8 mouse cellular contexts compared by ENCODE assay signal in the genomic region with DNA sequence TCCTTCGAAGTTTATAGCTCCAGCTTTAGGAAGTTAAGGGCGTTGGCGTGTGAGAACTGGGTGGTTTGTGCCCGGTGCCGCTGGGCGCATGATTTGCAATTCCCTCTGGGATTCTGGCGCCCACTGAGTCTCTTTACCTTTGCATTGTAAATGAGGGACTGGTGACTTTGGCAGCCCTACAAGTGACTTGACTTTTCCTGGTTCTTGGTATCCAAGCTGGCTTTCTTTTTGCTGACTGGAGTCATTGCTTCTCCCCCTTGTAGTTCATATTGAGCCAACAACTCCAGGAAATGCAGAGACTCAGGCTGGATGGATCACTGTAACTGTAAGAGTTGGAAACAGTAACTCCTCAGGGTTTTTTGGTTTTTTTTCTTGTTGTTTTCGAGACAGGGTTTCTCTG. TPM values are rescaled to one million over a fixed set of nuclear protein-coding genes. Genes with fewer than 3 reads are reported as not detected.
DNase-seq lines count a peak whose midpoint lies in the region; ATAC-seq and TF ChIP-seq lines count a peak whose summit lies in the region.

No protein-coding gene starts in this region.

- H3K27ac ChIP-seq in heart, adult 2 months: peak overlapping the region; percentile 98
- peak overlapping the region; percentile 99 for H3K27ac ChIP-seq in heart, embryonic 13.5 days (replicated peaks)
- H3K27ac ChIP-seq in neural tube, embryonic 14.5 days (ENCODE audit: low read depth, low read length): peak overlapping the region; percentile 96

- DNase-seq in heart, adult 2 months: peak; percentile 38 to 41
- no peak for DNase-seq in heart, postnatal 36 days
- peak; percentile 76 for DNase-seq in ZHBTc4 (ENCODE audit: low read depth, low spot score)
- DNase-seq in kidney, postnatal 36 days: peak; percentile 54 to 69
- DNase-seq in ovary, postnatal 14 days (ENCODE audit: low spot score): no peak

- TF ChIP-seq POLR2A in heart, adult 2 months (IDR thresholded peaks at IDR 0.05; ENCODE audit: insufficient read depth, low read depth, low read length): no peak

- peak overlapping the region; percentile 50 for H3K9ac ChIP-seq in heart, adult 2 months (ENCODE audit: low read depth, low read length)
- H3K9ac ChIP-seq in heart, embryonic 13.5 days: peak overlapping the region; percentile 98
- H3K9ac ChIP-seq in neural tube, embryonic 14.5 days (replicated peaks; ENCODE audit: low read depth, low read length): peak overlapping the region; percentile 98

- peaks cover 3% of the 10 kb centered on the region; the same call in 1 of the 2 replicates for H3K79me2 ChIP-seq in heart, adult 2 months (replicated peaks; ENCODE audit: control insufficient read depth, insufficient read depth, low read length)

- TF ChIP-seq EP300 in heart, adult 2 months (IDR thresholded peaks at IDR 0.05; ENCODE audit: insufficient read depth, low read depth, low read length): no peak

- intact Hi-C loops in heart, adult 2 months (cut with DNase I): loop anchor here (5.0 kb wide), 1 partner anchor 121 kb away; no protein-coding TSS in a partner anchor
- intact Hi-C loops in heart, postnatal 36 days (cut with DNase I): no loop called here

- TF ChIP-seq CTCF in heart, adult 2 months (IDR thresholded peaks at IDR 0.05): no peak

- no peaks in the 10 kb centered on the region for H3K9me3 ChIP-seq in heart, embryonic 13.5 days
- H3K9me3 ChIP-seq in neural tube, embryonic 14.5 days (ENCODE audit: control insufficient read depth, low read length): no peaks in the 10 kb centered on the region

- 24% methylated on average over 8 of the region's 8 CpGs for WGBS in heart, adult 2 months
- WGBS in heart, embryonic 13.5 days: 5% methylated on average over 8 of the region's 8 CpGs
- WGBS in neural tube, embryonic 14.5 days: 6% methylated on average over 8 of the region's 8 CpGs

- ATAC-seq in heart, embryonic 13.5 days (ENCODE audit: extremely low read depth, insufficient number of reproducible peaks, low FRiP score, low TSS enrichment): no peak
- ATAC-seq in neural tube, embryonic 14.5 days (ENCODE audit: low read depth): no peak
- no peak; the same call in 1 of the 2 replicates for ATAC-seq in frontal cortex, adult (ENCODE audit: low TSS enrichment)

- H3K4me1 ChIP-seq in heart, adult 2 months (ENCODE audit: control insufficient read depth, insufficient read depth, low read length): peaks cover 2% of the 10 kb centered on the region
- H3K4me1 ChIP-seq in heart, embryonic 13.5 days: peaks cover 61% of the 10 kb centered on the region
- peaks cover 37% of the 10 kb centered on the region for H3K4me1 ChIP-seq in neural tube, embryonic 14.5 days (ENCODE audit: control insufficient read depth, insufficient read depth, low read length)

- H3K4me2 ChIP-seq in heart, embryonic 13.5 days: peak overlapping the region; percentile 90
- H3K4me2 ChIP-seq in neural tube, embryonic 14.5 days (ENCODE audit: low read depth, low read length): peak overlapping the region; percentile 86

- no peaks in the 10 kb centered on the region for H3K27me3 ChIP-seq in heart, adult 2 months (ENCODE audit: control insufficient read depth, insufficient read depth, low read length)
- H3K27me3 ChIP-seq in heart, embryonic 13.5 days (replicated peaks): no peaks in the 10 kb centered on the region
- no peaks in the 10 kb centered on the region for H3K27me3 ChIP-seq in neural tube, embryonic 14.5 days (ENCODE audit: control insufficient read depth, insufficient read depth, low read length)

- H3K36me3 ChIP-seq in heart, adult 2 months (ENCODE audit: control insufficient read depth, insufficient read depth, low read length): peaks cover 3% of the 10 kb centered on the region; the same call in 1 of the 2 replicates
- H3K36me3 ChIP-seq in heart, embryonic 13.5 days: peaks cover 7% of the 10 kb centered on the region; the same call in 1 of the 2 replicates
- H3K36me3 ChIP-seq in neural tube, embryonic 14.5 days (ENCODE audit: control insufficient read depth, insufficient read depth, low read length): no peaks in the 10 kb centered on the region

- peak overlapping the region; percentile 87 for H3K4me3 ChIP-seq in heart, adult 2 months
- H3K4me3 ChIP-seq in heart, embryonic 13.5 days: peak overlapping the region; percentile 85
- peak overlapping the region; percentile 88 for H3K4me3 ChIP-seq in neural tube, embryonic 14.5 days (ENCODE audit: low read depth, low read length)

RNA-seq across cellular contexts. Expression of a gene that starts 1.9 kb away (rescaled TPM):
- 10 to 100 TPM; 37.8 to 40.2 TPM for total RNA-seq in heart, adult 2 months (2021)
- 45.4 and 75.7 TPM in 2 replicates for polyA plus RNA-seq in heart, adult 2 months (2012; rRNA removed)
- 10 to 100 TPM; 42.1 to 43.8 TPM for total RNA-seq in heart, postnatal 36 days (2021)
- 400 and 416 TPM in 2 replicates for polyA plus RNA-seq in heart, embryonic 13.5 days (2015; fragmentation: Nextera tagmentation; extraction: Ambion mirVana)
- 409 and 500 TPM in 2 replicates for polyA plus RNA-seq in neural tube, embryonic 14.5 days (2014; fragmentation: Nextera tagmentation; extraction: Ambion mirVana)

Comparison
In these comparisons a context has a peak if more than half of its experiments do, and no peak if none do; other contexts are left out.
1. DNase-seq: peak in heart, adult 2 months (2 of 2), ZHBTc4 (single experiment) and kidney, postnatal 36 days (2 of 2); none in heart, postnatal 36 days (0 of 2) and ovary, postnatal 14 days (single experiment).
2. Peak in every context shown above with its lines, with median percentiles within 50 percentile points of each other: H3K27ac ChIP-seq, H3K4me3 ChIP-seq and H3K9ac ChIP-seq.